Mouse (Mus musculus): ENCODE measurements around the gene Tox2.

- TF ChIP-seq GATA1 (IDR thresholded peaks at IDR 0.05; ENCODE audit: borderline replicate concordance, low read length) (no peak), FLI1 (IDR thresholded peaks at IDR 0.05; ENCODE audit: low read length) (no peak)
Measured at GRCm38 (mm10) chr2:163241867-163242266, 38.9 kb downstream of the Tox2 start.

Data from megakaryocyte, embryonic 14.5 days (primary cell).